8 mouse cellular contexts compared by ENCODE assay signal in genomic region chr7:27337175-27337853, GRCm38 (mm10). TPM values are rescaled to one million over a fixed set of nuclear protein-coding genes. Genes with fewer than 3 reads are reported as not detected.
DNase-seq lines count a peak whose midpoint lies in the region; ATAC-seq and TF ChIP-seq lines count a peak whose summit lies in the region.

Gene Ltbp4, minus strand, starts transcription at chr7:27337692.

- peaks cover 11% of the 10 kb centered on the region for H3K27me3 ChIP-seq in E14TG2a.4 (ENCODE audit: insufficient read depth, low read length)
- peaks cover 29% of the 10 kb centered on the region for H3K27me3 ChIP-seq in forebrain, embryonic 14.5 days (replicated peaks; ENCODE audit: control insufficient read depth, insufficient read depth, low read length)
- peaks cover 74% of the 10 kb centered on the region for H3K27me3 ChIP-seq in hindbrain, embryonic 10.5 days (ENCODE audit: insufficient read depth, poor library complexity, severe bottlenecking)
- peaks cover 77% of the 10 kb centered on the region for H3K27me3 ChIP-seq in midbrain, embryonic 10.5 days (ENCODE audit: low read depth, poor library complexity, severe bottlenecking)

- peak within 1 kb of the TSS; percentile 61 for H3K4me2 ChIP-seq in forebrain, embryonic 14.5 days (ENCODE audit: low read length)

- H3K9ac ChIP-seq in forebrain, embryonic 14.5 days (ENCODE audit: low read length), result peak within 1 kb of the TSS; percentile 54

- DNase-seq in NIH3T3 (ENCODE audit: low read depth), result peak; percentile 35
- peak; percentile 55 for DNase-seq in forebrain, embryonic 14.5 days (ENCODE audit: low spot score)
- peak; percentile 77 for DNase-seq in hindbrain, embryonic 10.5 days (ENCODE audit: low spot score)
- DNase-seq in layer of hippocampus, postnatal 36 days, result no peak
- peak; percentile 82 for DNase-seq in midbrain, embryonic 10.5 days (ENCODE audit: low spot score)
- no peak for DNase-seq in spleen, postnatal 10 days (ENCODE audit: low spot score in 2 of 2)
- DNase-seq in spleen, postnatal 36 days (ENCODE audit: low spot score in 2 of 2), result no peak

- peaks cover 14% of the 10 kb centered on the region for H3K36me3 ChIP-seq in E14TG2a.4 (ENCODE audit: insufficient read depth, low read length)
- peaks cover 13% of the 10 kb centered on the region for H3K36me3 ChIP-seq in forebrain, embryonic 14.5 days (ENCODE audit: control insufficient read depth, insufficient read depth, low read length)
- H3K36me3 ChIP-seq in hindbrain, embryonic 10.5 days, result peaks cover 11% of the 10 kb centered on the region
- H3K36me3 ChIP-seq in midbrain, embryonic 10.5 days, result peaks cover 12% of the 10 kb centered on the region

- no peak for TF ChIP-seq CTCF in E14TG2a.4 (conservative IDR thresholded peaks at IDR 0.05; ENCODE audit: low read length)

- H3K4me1 ChIP-seq in E14TG2a.4 (replicated peaks; ENCODE audit: low read depth, low read length), result peaks cover 57% of the 10 kb centered on the region
- peaks cover 8% of the 10 kb centered on the region; the same call in 1 of the 2 replicates for H3K4me1 ChIP-seq in forebrain, embryonic 14.5 days (ENCODE audit: control insufficient read depth, insufficient read depth, low read length)
- H3K4me1 ChIP-seq in hindbrain, embryonic 10.5 days (replicated peaks), result peaks cover 52% of the 10 kb centered on the region
- H3K4me1 ChIP-seq in midbrain, embryonic 10.5 days, result peaks cover 61% of the 10 kb centered on the region

- H3K27ac ChIP-seq in forebrain, embryonic 14.5 days (ENCODE audit: low read depth, low read length), result no peak within 1 kb of the TSS
- H3K27ac ChIP-seq in hindbrain, embryonic 10.5 days, result peak within 1 kb of the TSS; percentile 71
- H3K27ac ChIP-seq in midbrain, embryonic 10.5 days (replicated peaks), result peak within 1 kb of the TSS; percentile 78

- under 1% methylated on average over 36 of the region's 36 CpGs for WGBS in forebrain, embryonic 14.5 days
- WGBS in hindbrain, embryonic 10.5 days, result under 1% methylated on average over 36 of the region's 36 CpGs
- under 1% methylated on average over 36 of the region's 36 CpGs for WGBS in midbrain, embryonic 10.5 days

- peak within 1 kb of the TSS; percentile 81 for H3K4me3 ChIP-seq in E14TG2a.4 (replicated peaks; ENCODE audit: low read length)
- H3K4me3 ChIP-seq in forebrain, embryonic 14.5 days (ENCODE audit: low read depth, low read length), result peak within 1 kb of the TSS; percentile 33
- peak within 1 kb of the TSS; percentile 58 for H3K4me3 ChIP-seq in hindbrain, embryonic 10.5 days
- H3K4me3 ChIP-seq in midbrain, embryonic 10.5 days, result peak within 1 kb of the TSS; percentile 55

- 0 out of 2 replicates have a peak, but pooled peaks have one; percentile 16 for ATAC-seq in forebrain, embryonic 14.5 days

- no peaks in the 10 kb centered on the region for H3K9me3 ChIP-seq in E14TG2a.4 (ENCODE audit: low read length)
- no peaks in the 10 kb centered on the region for H3K9me3 ChIP-seq in forebrain, embryonic 14.5 days (replicated peaks; ENCODE audit: control insufficient read depth, low read length)
- H3K9me3 ChIP-seq in hindbrain, embryonic 10.5 days, result no peaks in the 10 kb centered on the region
- H3K9me3 ChIP-seq in midbrain, embryonic 10.5 days (replicated peaks), result no peaks in the 10 kb centered on the region

RNA-seq across cellular contexts. Expression of gene Ltbp4, which starts in this region (rescaled TPM):
- 8.0 and 11.0 TPM in 2 replicates for polyA plus RNA-seq in forebrain, embryonic 14.5 days (2014; fragmentation: Nextera tagmentation; extraction: Ambion mirVana)
- 5.8 and 7.5 TPM in 2 replicates for polyA plus RNA-seq in hindbrain, embryonic 10.5 days (2016; fragmentation: Nextera tagmentation; extraction: Ambion mirVana)
- 10 to 100 TPM; 52.8 to 59.6 TPM for total RNA-seq in layer of hippocampus, postnatal 36 days (2021)
- 7.0 and 9.0 TPM in 2 replicates for polyA plus RNA-seq in midbrain, embryonic 10.5 days (2016; fragmentation: Nextera tagmentation; extraction: Ambion mirVana)

Comparison
In these comparisons a context has a peak if more than half of its experiments do, and no peak if none do; other contexts are left out.
1. DNase-seq: peak in NIH3T3 (single experiment), forebrain, embryonic 14.5 days (single experiment), hindbrain, embryonic 10.5 days (single experiment) and midbrain, embryonic 10.5 days (single experiment); none in layer of hippocampus, postnatal 36 days (0 of 2), spleen, postnatal 10 days (0 of 2) and spleen, postnatal 36 days (0 of 2).
2. Peak in every context shown above with its lines, with median percentiles within 50 percentile points of each other: H3K4me3 ChIP-seq.